Mouse (Mus musculus): ENCODE measurements around the gene Hjurp. TPM values are rescaled to one million over a fixed set of nuclear protein-coding genes. Genes with fewer than 3 reads are reported as not detected.
"Not testable (repeated sequence)": the region's sequence is repeated elsewhere in the genome, so short reads cannot be mapped to it uniquely, and the experiment has no call there.

Gene Hjurp
- total RNA-seq, 2 experiments from 2014 or later = 30.7 to 36.6 TPM

DNA sequence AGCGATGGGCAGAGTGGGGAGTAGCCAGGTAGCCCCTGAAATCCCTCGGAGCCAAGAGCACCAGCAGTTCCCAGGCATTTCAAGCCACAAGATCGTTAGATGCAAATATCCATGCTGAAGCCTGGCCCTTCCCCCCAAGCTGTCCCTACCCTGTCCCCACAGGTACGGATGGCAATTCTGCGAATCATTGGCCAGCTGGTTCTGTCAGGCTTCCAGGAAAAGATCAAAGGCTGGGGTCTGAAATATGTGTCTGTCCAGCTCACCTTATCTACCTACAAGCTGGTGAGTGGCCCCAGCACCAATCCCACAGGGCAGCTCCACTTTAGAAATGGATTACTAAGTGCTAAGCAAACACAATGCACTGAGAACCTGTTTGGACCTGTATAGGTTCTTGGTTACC is 40.1 kb downstream of the Hjurp start:
- no peak for DNase-seq

DNA sequence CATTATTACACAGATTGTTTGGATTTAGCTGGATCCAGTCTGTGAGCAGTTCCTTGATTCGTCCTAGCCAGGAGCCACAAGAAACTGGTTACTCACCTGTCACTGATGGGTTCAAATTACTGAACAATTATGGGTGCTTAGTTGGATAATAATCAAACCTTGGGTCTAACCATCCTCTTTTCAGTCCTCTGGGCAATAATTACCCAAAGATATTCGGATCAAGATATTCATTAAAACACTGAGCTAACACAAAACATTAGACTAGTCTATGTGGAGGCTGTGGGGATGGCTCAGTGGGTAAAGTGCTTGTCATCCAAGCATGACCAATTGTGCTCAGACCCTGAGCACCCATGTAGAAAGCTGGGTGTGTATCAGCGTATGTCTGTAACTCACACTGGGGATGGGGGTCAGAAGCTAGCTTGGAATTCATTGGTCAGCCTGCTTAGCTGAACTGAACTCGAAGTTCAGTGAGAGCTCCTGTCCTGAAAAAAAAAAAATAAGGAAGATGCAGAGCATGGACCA is 41.5 kb downstream of the Hjurp start:
- DNase-seq = no peak

DNA sequence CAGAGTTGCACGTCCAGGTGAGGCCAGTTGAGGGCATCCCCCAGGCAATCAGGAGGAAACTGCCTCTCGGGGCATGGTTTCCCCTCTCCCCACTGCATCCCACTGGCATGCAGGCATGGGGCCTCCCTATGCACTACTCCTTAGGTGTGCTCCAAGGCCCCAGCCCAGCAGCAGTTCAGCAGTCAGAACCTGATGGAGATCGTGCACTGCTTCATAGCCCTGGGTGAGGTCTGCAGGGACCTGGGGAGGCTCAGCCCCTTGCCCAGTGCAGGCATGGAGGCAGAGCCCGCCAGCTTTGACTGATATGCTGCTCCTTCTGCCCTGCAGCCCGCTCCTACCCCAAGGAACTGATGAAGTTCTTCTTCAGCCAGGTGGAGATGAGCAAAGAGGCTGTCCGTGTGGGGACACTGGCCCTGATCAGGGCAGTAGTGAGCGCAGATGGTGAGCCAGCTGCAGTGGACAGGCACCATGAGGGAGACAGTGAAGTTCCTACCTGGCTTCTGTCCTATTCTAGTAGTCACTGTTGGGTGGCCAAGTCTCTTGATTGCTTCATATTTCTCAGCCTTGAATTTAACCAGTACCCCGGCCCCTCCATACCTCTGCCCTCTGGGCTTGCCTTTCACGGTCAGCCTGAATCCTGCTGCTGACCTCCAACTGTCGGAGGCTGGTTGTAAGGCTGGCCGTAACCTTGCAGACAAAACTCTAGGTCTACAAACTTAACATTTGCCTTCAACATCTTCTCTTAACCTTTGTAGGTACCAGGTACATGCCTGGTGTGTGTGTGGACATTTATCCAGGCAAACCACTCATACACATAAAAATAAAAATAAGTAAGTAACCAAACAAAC is 42.2 kb downstream of the Hjurp start:
- DNase-seq = peak in 1 of 2 experiments; percentile 2

DNA sequence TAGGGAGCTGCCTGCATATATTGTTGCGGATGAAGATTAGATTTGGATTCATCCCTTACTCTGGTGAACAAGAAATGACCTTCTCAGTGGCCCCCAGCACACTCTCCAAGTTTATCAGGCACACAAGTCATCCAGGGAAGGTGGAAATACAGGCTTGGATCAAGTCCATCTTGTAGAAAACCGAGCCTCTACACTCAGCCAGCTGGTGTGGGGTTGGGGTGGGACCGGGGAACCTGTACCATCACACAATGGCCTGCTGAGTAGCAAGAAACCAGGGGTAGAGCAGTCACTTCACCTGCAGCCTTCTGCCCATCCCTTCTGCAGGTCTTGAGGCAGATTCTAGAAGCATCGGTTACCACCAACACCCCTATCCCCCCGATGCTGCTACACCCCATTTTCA is 42.8 kb downstream of the Hjurp start:
- DNase-seq = no peak

- no peak for DNase-seq
Observed at GRCm38 (mm10) chr1:88234248-88234610, 43.2 kb downstream of the Hjurp start.

DNA sequence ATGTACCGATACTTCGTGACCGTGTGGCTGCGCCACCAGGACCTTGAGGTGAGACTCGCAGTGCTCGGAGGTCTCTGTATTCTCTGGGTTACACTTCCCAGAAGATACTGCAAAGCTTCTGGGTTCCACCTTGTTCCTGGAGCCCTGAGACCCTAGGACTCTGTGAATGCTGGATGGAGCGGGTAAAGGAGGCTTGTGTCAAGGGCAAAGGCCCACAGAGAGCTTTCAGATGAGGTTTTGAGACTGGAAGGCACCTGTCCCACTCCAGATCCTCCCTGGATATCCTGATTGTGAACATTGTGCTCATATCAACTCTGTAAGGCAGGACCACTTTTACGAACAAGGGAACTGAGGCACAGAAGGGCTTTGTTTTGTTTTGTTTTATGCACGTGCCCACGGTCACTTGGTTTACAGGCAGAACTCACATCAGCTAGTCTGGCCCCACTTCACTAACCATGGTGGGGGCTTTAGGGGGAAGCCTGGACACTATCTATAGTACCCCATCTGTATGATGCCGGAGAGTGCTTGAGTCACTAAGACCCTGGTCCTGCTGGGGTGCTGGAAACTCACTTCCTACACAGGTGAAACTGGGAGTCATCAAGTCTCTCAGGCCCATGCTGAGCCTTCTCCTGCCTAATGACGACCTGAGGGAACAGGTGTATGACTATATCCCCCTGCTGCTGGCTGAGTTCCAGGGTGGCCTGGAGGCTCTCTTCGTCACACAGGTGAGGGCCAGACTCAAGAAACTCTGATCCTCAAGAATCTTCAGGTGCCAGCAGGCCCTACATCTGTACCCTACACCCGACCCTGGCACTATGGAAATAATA is 43.8 kb downstream of the Hjurp start:
- no peak for DNase-seq

- no peak for DNase-seq
Observed at GRCm38 (mm10) chr1:88232664-88233380, 44.6 kb downstream of the Hjurp start.

DNA sequence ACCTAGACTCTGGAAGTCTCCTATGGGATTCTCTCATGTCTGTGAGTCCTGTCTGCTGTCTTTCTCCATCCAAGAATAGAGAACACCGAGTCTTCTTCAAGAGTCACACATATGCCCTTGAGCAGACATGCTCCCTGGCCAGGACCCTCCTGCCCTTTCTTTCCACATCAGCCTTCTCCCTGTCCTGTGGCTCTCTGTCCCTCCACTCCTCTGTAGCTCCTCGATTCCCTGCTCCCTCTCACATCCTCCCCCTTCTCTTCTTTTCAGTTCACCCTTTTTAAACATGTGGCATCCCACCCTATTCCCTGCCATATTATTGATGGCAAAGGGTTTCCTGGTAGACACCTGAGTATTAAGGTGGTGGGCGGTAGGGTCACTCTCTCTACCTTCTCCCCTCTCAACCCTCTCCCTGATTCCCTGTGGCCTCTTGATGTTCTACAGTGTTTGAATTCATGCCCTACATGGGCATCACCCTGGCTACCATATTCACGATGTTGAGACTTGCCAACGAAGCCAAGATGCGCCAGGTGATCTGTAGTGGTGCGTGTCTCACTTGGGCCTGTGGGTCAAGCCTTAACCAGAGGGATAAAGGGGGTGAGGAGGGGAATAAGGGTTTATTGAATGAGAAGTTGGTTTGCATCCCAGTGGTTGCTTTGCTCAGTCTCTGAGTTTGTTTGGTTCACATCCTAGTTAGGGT is 45.5 kb downstream of the Hjurp start:
- no peak for DNase-seq

- DNase-seq = no peak
Observed at GRCm38 (mm10) chr1:88230981-88231802, 46.2 kb downstream of the Hjurp start.

- no peak for DNase-seq
Observed at GRCm38 (mm10) chr1:88230421-88230820, 47.0 kb downstream of the Hjurp start.

GRCm38 (mm10) chr1:88229986-88230385 is 47.4 kb downstream of the Hjurp start:
- DNase-seq = no peak

DNA sequence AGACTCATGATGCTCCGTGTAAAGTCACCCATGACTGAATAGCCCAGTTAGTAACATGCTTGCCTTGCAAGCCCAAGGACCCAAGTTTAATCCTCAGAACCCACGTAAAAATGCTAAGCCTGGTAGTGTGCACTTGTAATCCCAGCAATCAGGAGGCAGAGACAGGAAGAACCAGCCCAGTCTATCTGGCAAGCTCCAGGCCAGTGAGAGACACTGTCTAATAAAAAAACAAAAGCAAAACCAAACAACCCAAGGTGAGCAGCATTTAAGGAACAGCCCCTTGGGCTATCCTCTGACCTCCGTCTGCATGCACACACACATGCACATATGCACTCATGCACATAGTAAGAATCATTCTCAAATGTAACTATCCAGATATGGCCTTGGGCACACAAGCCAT is 47.9 kb downstream of the Hjurp start:
- no peak for DNase-seq

GRCm38 (mm10) chr1:88228121-88228520 is 49.3 kb downstream of the Hjurp start:
- no peak for DNase-seq

DNA sequence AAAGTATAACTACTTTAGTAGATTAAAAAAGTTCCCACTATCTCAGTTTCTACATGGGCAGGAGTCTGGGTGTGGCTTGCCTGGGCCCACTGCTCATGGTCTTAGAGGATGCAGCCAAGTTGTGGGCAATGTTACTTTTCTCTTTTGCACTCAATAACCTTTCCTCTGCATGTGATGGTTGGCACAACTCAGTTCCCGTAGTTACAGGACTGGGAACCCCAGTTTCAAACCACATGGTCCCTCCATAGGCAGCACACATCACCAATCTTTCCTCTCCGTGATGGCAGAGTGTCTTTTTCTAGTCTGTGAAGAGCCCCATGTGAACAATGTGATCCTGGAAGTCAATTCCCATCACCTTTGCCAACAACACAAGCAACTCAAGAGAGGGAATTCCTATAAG is 50.0 kb downstream of the Hjurp start:
- DNase-seq = no peak

GRCm38 (mm10) chr1:88226670-88227379 is 50.6 kb downstream of the Hjurp start, which contains the start of gene Mroh2a:
Gene Mroh2a, plus strand, starts transcription at chr1:88226986.
- no peak for DNase-seq

DNA sequence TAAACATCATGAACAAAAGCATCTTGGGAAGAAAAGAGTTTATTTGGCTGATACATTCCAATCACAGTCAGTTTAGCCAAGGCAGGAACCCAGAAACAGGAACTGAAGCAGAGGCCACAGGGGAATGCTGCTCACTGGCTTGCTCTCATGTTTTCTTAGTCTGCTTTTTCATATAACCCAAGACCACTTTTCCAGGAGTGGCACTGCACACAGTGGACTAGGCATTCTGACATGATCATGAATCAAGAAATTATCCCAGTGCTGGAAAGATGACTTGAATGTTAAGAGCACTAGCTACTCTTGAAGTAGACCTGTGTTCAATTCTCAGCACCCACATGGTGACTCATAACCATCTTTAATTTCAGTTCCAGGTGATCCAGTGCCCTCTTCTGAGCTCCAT is 51.7 kb downstream of the Hjurp start:
- DNase-seq = no peak

DNA sequence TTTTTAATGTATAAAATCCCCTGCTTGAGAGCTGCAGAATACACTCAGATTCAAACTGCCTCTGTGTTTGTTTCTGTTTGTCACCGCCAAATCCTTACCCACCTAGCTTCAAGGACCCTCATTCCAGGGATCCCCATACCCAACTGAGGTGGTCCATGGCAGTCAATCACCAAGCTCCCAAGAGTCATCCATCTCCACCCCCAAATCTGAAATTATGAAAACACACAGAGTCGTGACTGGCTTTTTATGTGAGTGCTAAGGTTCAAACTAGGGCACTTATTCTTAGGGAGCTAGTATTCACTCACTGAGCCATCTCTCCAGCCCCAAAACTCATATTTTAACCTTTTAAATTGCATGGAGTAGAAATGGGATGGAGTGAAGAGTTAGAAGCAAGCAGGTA is 52.1 kb downstream of the Hjurp start:
- DNase-seq = not testable (repeated sequence)

DNA sequence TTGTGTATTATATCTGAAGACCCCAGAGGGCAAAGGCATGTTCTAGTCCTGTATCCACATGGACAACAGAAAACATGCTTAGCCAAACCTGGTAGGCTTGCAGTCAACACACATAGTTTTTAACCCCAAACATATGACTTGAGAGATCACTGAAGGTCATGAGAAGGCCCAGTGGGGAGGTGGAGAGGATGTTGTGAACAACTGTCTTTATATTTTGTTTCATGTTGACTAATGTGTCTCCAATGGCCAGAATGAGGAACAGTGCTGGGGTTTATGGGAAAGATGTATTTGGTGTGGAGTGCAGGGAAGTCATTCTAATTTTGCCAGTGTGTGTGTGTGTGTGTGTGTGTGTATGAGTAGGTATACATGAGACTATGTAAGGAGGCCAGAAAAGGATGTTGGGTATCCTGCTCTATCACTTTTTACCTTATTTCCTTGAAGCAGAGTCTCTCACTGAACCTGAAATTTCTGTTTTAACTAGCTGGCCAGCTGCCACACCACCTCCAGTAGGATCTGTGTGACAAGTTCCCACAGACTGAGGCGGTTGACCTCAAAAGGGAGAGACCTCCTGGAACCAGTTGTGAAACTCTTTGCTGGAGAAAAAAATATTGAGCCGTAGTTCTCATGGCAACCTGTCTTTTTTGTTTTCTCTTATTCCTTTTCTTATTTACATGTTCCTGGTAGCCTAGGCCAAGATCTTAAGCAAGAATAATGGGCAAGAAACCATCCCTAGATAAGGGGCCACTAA is 53.2 kb downstream of the Hjurp start:
- DNase-seq = no peak

DNA sequence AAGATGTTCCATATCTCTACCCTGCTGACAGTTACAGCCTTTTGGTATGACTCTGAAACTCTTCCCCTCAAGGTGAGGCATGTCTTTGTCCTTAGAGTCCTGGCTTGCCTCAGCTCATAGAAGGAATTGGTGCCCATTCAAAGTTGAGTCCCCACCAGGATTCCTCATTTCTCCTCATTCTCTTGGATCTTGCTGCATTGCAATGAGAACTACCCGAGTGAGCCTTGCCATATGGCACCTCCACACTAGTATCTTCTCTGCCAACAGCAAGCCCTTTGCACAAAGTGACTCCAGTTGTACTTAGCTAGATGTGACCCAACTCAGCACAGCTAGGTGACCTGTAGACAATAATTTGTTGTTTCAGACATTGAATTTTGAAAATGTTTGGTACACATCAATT is 53.8 kb downstream of the Hjurp start:
- DNase-seq = no peak
